Mouse (Mus musculus) heart, postnatal 10 days (tissue): ENCODE data around the gene Exoc7. TPM values are rescaled to one million over a fixed set of nuclear protein-coding genes. Genes with fewer than 3 reads are reported as not detected.
A peak's percentile ranks its signal among the peaks of the same experiment; 100 is the strongest.
"Not testable (repeated sequence)": the region's sequence is repeated elsewhere in the genome, so short reads cannot be mapped to it uniquely, and the experiment has no call there.

Experiments
- DNase-seq, 2 experiments: peaks; one replicate each; pipeline ENCODE4 v3.0.0; 2021
- intact Hi-C: fragments of 180-260 bp; cut with DNase I; formaldehyde crosslinking; loops from one replicate; pipeline ENCODE4 v1.15.1; 2025
- total RNA-seq, 2 experiments: library from RNA; stranded (reverse); gene quantifications; 2 replicates each; pipeline ENCODE4 v1.2.3; 2021

Gene Exoc7
- total RNA-seq, 2 experiments from 2014 or later, result 61.0 to 65.9 TPM

- DNase-seq, result no peak
- intact Hi-C loops, result no loop called here
Measured at GRCm38 (mm10) chr11:116282089-116282488, 24.9 kb downstream of the Exoc7 start.

- intact Hi-C loops, result no loop called here
- no peak for DNase-seq
Measured at GRCm38 (mm10) chr11:116281671-116282070, 25.4 kb downstream of the Exoc7 start.

- no peak for DNase-seq
- intact Hi-C loops, result no loop called here
Measured at GRCm38 (mm10) chr11:116280751-116281663, 26.0 kb downstream of the Exoc7 start, which contains the start of gene Galr2. Gene Galr2 (plus strand): TSS chr11:116280939.

- intact Hi-C loops, DNase-seq: not testable (repeated sequence)
Measured at GRCm38 (mm10) chr11:116277184-116277583, 29.8 kb downstream of the Exoc7 start.

GRCm38 (mm10) chr11:116274045-116274666 is 32.9 kb downstream of the Exoc7 start, which contains the start of gene Srp68:
Gene Srp68 (minus strand): TSS chr11:116274217.
- intact Hi-C loops, result loop anchor here (2.0 kb wide), 1 partner anchor 31 kb away; no protein-coding TSS in a partner anchor
- DNase-seq, result peak; percentile 95 to 97

DNA sequence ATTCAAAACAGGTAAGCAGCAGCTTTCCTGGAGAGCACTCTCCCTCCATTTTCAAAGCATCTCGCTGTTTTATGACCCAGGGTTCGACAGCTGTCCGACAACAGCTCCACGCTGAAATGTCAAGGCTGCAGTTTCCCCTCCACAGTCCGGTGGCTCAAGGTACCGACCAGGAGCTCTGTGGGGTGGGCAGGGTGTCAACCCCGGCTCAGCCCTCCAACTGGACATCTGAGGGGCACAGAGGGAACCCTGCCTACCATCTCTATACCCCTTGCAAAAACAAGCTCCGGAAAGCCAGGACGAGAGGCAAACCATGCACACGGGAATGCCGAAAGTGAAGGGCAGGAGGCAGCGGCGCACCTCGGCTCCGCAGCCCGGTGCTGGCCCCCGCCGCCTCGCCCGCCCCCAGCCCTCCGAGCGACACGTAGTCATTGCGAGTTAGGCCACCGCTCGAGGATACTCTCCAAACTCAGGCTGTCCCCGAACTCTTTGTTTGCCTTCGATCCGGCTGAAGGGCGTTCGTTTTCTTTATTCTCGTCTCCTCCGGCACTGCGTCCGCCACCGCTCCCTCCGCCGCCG is 33.5 kb downstream of the Exoc7 start:
- DNase-seq, result peak in 1 of 2 experiments; percentile 24
- intact Hi-C loops, result loop anchor here (2.0 kb wide), 1 partner anchor 31 kb away; no protein-coding TSS in a partner anchor

GRCm38 (mm10) chr11:116272589-116273468 is 34.2 kb downstream of the Exoc7 start:
- intact Hi-C loops, result no loop called here

GRCm38 (mm10) chr11:116269560-116269959 is 37.5 kb downstream of the Exoc7 start:
- intact Hi-C loops, result no loop called here
- no peak for DNase-seq

More at GRCm38 (mm10) chr11:116272589-116273468, 34.2 kb downstream of the Exoc7 start:
- DNase-seq, result no peak

GRCm38 (mm10) chr11:116268313-116268712 is 38.7 kb downstream of the Exoc7 start:
- intact Hi-C loops, result no loop called here
- DNase-seq, result no peak

GRCm38 (mm10) chr11:116267637-116268036 is 39.4 kb downstream of the Exoc7 start:
- DNase-seq, result no peak
- intact Hi-C loops, result no loop called here

DNA sequence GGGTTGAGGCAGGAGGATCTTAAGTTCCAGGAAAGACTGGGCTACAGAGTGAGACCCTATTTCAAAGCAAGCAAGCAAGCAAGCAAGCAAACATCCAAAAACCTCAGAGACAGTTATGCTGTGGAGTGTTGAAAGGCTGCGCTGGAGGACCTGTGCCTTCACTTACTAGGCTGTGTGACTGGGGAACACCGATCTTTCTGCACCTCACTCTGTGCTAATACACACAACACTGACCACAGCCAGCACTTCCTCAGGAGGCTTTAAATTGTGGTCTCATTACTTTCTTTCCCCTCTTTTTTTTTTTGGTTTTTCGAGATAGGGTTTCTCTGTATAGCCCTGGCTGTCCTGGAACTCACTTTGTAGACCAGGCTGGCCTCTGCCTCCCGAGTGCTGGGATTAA is 41.2 kb downstream of the Exoc7 start:
- no peak for DNase-seq
- intact Hi-C loops, result no loop called here

DNA sequence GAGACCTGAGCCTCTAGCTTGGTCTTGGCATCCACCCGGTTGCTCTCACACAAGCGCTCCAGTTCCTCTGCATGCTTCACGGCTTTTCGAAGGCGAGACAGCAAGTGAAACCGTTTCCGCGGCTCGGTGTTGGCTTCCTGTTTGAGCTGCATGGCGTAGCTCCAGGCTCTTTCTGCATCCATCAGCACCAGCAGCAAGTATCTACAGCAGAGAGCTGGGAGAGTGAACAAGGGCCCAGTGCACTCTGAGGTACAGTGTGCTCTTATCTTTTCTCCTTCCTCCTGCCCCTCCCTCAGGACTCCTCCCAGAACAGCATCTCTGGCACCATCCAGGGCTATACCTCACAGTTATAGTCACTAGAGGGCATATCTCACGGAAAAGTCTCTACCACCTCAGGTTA is 41.7 kb downstream of the Exoc7 start:
- intact Hi-C loops, result no loop called here
- no peak for DNase-seq

GRCm38 (mm10) chr11:116260259-116260658 is 46.8 kb downstream of the Exoc7 start:
- intact Hi-C loops, result no loop called here
- no peak for DNase-seq

- DNase-seq, result no peak
- intact Hi-C loops, result no loop called here
Measured at GRCm38 (mm10) chr11:116259461-116259860, 47.6 kb downstream of the Exoc7 start.

GRCm38 (mm10) chr11:116255982-116256675 is 50.9 kb downstream of the Exoc7 start:
- intact Hi-C loops, result no loop called here
- DNase-seq, result no peak

GRCm38 (mm10) chr11:116255090-116255981 is 51.7 kb downstream of the Exoc7 start:
- DNase-seq, result no peak
- intact Hi-C loops, result no loop called here

- intact Hi-C loops, result no loop called here
- DNase-seq, result no peak
Measured at GRCm38 (mm10) chr11:116254627-116255026, 52.4 kb downstream of the Exoc7 start.

- intact Hi-C loops, result no loop called here
- no peak for DNase-seq
Measured at GRCm38 (mm10) chr11:116253076-116253600, 53.9 kb downstream of the Exoc7 start.
